Mouse (Mus musculus) cerebellum, adult 2 months (tissue): ENCODE measurements around the gene Anln. TPM values are rescaled to one million over a fixed set of nuclear protein-coding genes. Genes with fewer than 3 reads are reported as not detected.

Experiments
- DNase-seq, 2 experiments: peaks; one replicate each; pipeline ENCODE4 v3.0.0; 2021
- H3K27ac ChIP-seq: fragments of 200-500 bp; 2 replicates; pipeline ENCODE4 v1.5.1; 2012; ENCODE audit warnings: low read length, control low read depth, inconsistent platforms; ENCODE audit not compliant: insufficient read depth
- H3K27me3 ChIP-seq: fragments of 200-500 bp; 2 replicates; pipeline ENCODE4 v1.6.1; 2012; ENCODE audit warnings: inconsistent platforms, mild to moderate bottlenecking, low read length, moderate library complexity; ENCODE audit not compliant: control insufficient read depth, insufficient read depth
- H3K4me1 ChIP-seq: fragments of 200-500 bp; 2 replicates; pipeline ENCODE4 v1.6.1; 2011; ENCODE audit warnings: low read length; ENCODE audit not compliant: control insufficient read depth, insufficient read depth
- H3K4me3 ChIP-seq: fragments of 200-500 bp; replicated peaks from 2 replicates; pipeline ENCODE3; 2011; ENCODE audit warnings: mild to moderate bottlenecking, low read depth, low read length, control low read depth; ENCODE audit not compliant: insufficient read depth
- CTCF ChIP-seq: fragments of 200-500 bp; IDR thresholded peaks from 2 replicates; pipeline ENCODE4 v1.5.1; 2011; ENCODE audit warnings: low read depth, mild to moderate bottlenecking, control low read depth, low read length, moderate library complexity, borderline replicate concordance; ENCODE audit not compliant: insufficient read depth
- POLR2A ChIP-seq: fragments of 200-500 bp; IDR thresholded peaks from 2 replicates; pipeline ENCODE4 v1.6.1; 2011; ENCODE audit warnings: low read length, control low read depth, borderline replicate concordance; ENCODE audit not compliant: insufficient read depth
- WGBS: fragments of 180-500 bp; shearing (Covaris S2); methylation state at CpG from one replicate; pipeline ENCODE4 v1.1.7; 2018; 5-methylcytosine and 5-hydroxymethylcytosine counted together
- polyA plus RNA-seq: library from polyadenylated mRNA; depleted of rRNA; stranded (reverse); fragments of >200 nt; gene quantifications from 2 replicates; pipeline ENCODE4 v1.2.3, GENCODE M21; 2012; rRNA removed

Gene Anln
- polyA plus RNA-seq, 1 experiment, result 32.4 TPM

DNA sequence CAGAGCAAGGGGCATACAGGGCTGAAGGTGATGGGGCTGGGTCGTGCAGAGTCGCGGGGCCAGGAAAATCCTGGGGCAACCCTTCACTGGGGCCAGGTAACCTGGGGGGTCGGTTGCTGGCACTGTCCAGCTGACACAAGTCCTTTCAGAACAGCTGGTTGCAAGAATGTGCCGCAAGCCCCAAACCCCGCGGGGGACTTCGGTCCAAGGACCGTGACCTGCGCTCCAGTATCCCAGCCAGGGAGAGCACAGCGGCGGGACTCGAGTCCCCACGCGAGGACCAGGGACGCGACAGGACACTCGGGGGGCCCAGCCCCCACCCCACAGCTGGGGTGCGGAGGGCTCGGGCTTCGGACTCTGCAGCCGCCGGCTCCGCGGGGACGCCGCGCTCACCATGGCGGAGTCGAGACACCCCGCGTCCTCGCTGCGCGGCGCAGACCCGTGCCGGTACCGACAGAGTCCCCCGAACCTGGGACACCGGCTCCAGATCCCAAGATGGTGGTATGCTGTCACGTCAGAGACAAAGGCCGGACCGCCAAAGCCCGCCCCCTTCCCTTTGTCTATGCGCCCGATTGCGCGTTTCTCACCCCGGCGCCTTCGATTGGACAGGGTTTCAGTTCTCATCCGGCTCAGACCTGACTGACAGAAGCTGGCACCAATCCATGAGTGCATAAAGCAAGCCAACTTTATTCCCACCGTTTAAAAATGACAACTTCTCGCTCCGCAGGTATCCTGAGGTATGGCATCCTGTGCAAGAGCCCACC is 81.7 kb downstream of the Anln start, which contains the start of gene Zfp810:
TSS of gene Zfp810 (minus strand) at position 493 of the 764 bp plus-strand sequence.
- Histone ChIP-seq H3K27ac (peak within 1 kb of the TSS; percentile 17), H3K27me3 (no peaks in the 10 kb centered on the region), H3K4me1 (no peaks in the 10 kb centered on the region), H3K4me3 (peak within 1 kb of the TSS; percentile 89)
- no peak for TF ChIP-seq CTCF
- TF ChIP-seq POLR2A, result peak; percentile 47; the same call in 1 of the 2 replicates
- under 1% methylated on average over 56 of the region's 56 CpGs for WGBS
- DNase-seq, result peak; percentile 91 to 93

DNA sequence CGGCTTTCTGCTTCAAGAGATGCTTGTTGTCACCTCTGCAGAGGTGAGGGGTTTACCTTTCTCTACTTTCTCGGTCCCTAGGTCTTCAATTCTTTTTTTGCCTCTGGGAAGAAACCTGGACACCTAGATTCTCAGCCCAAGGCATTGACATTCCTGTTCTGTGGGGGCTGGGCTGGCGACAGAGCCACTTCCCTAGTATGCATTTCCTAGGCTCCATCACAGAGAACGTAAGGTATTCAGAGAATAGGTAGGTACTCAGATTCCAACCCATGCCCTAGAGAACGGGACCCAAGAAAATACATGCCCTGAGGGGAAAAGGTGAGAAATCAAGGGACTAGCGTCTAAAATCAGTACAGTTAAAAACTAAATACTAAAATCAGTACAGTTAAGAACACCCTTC is 82.3 kb downstream of the Anln start:
- Histone ChIP-seq H3K27me3 (no peaks in the 10 kb centered on the region), H3K4me1 (no peaks in the 10 kb centered on the region), H3K27ac (0 out of 2 replicates have a peak overlapping the region, but pooled peaks have one; percentile 17), H3K4me3 (peak overlapping the region; percentile 89)
- TF ChIP-seq POLR2A (no peak), CTCF (no peak)
- WGBS, result 27% methylated on average over 6 of the region's 6 CpGs
- peak; percentile 17 to 21 for DNase-seq

DNA sequence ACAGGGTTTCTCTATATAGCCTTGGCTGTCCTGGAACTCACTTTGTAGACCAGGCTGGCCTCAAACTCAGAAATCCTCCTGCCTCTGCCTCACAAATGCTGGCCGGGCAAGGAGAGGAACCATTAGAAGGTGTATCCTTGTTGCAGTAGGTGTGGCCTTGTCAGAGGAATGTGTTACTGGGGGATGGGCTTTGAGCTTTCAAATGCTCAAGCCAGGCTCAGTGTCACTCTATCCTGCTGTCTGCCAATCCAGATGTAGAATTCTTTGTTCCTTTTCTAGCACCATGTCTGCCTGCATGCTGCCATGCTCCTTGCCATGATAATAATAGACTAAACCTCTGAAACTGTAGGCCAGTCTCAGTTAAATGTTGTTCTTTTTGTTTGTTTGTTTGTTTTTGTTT is 86.8 kb downstream of the Anln start:
- no peak overlapping the region for H3K4me3 ChIP-seq
- TF ChIP-seq POLR2A (no peak), CTCF (no peak)
- DNase-seq, result no peak
- WGBS, result 95% methylated on average over 1 of the region's 1 CpGs
- H3K4me1 ChIP-seq, result no peaks in the 10 kb centered on the region
- no peak overlapping the region for H3K27ac ChIP-seq
- no peaks in the 10 kb centered on the region for H3K27me3 ChIP-seq

Other genes with a start within 250 kb of the Anln start
- 115 and 150 TPM in 2 replicates for gene Pigyl, start 232.3 kb downstream of the Anln start, polyA plus RNA-seq
- 0.07 and 0.13 TPM in 2 replicates for gene Zfp872, start 201.1 kb downstream of the Anln start, polyA plus RNA-seq
- gene Zfp809, start 163.5 kb downstream of the Anln start, polyA plus RNA-seq, result 16.8 and 19.8 TPM in 2 replicates
- gene Zfp599, start 129.3 kb downstream of the Anln start, polyA plus RNA-seq, result 2.8 and 3.2 TPM in 2 replicates
- 14.5 and 15.3 TPM in 2 replicates for gene Zfp810, start 81.5 kb downstream of the Anln start, polyA plus RNA-seq
- gene 9530077C05Rik, start 22.3 kb upstream of the Anln start, polyA plus RNA-seq, result 8.6 and 9.0 TPM in 2 replicates
- not detected in 2 replicates for gene Gm17545, start 65.1 kb upstream of the Anln start, polyA plus RNA-seq
- gene Rp9, start 80.6 kb upstream of the Anln start, polyA plus RNA-seq, result 87.5 and 91.6 TPM in 2 replicates
- 15.4 and 16.1 TPM in 2 replicates for gene Bbs9, start 86.5 kb upstream of the Anln start, polyA plus RNA-seq